Mouse (Mus musculus) heart, postnatal 0 days (tissue): ENCODE data around the gene Tap1. TPM values are rescaled to one million over a fixed set of nuclear protein-coding genes. Genes with fewer than 3 reads are reported as not detected.

Experiments used
- ATAC-seq: fragments of 200-750 bp; cut with Nextera tagmentation; 2 replicates; pipeline ENCODE4 v1.8.0; 2017; ENCODE audit warnings: low read depth, moderate number of reproducible peaks, moderate library complexity; ENCODE audit not compliant: insufficient read depth
- DNase-seq: peaks from one replicate; pipeline ENCODE4 v3.0.0-alpha.2; 2016; ENCODE audit warnings: low spot score
- H3K27ac ChIP-seq: fragments of 300-500 bp; sonication (generic); 2 replicates; pipeline ENCODE4 v1.5.1; 2014; ENCODE audit warnings: low read depth, mild to moderate bottlenecking
- H3K27me3 ChIP-seq: fragments of 300-500 bp; sonication (generic); 2 replicates; pipeline ENCODE4 v1.6.1; 2014; ENCODE audit warnings: low read length, mixed read lengths; ENCODE audit not compliant: control insufficient read depth, insufficient read depth
- H3K36me3 ChIP-seq: fragments of 300-500 bp; sonication (generic); replicated peaks from 2 replicates; pipeline ENCODE4 v1.6.1; 2014; ENCODE audit warnings: low read length, mixed read lengths; ENCODE audit not compliant: control insufficient read depth, insufficient read depth
- H3K4me1 ChIP-seq: fragments of 300-500 bp; sonication (generic); 2 replicates; pipeline ENCODE4 v1.6.1; 2014; ENCODE audit warnings: antibody characterized with exemption; ENCODE audit not compliant: control insufficient read depth, insufficient read depth
- H3K4me2 ChIP-seq: fragments of 300-500 bp; sonication (generic); 2 replicates; pipeline ENCODE4 v1.6.1; 2014; ENCODE audit warnings: low read depth, mild to moderate bottlenecking, low read length, moderate library complexity
- H3K4me3 ChIP-seq: fragments of 300-500 bp; sonication (generic); 2 replicates; pipeline ENCODE4 v1.5.1; 2014; ENCODE audit warnings: low read depth, low read length
- H3K9ac ChIP-seq: fragments of 300-500 bp; sonication (generic); replicated peaks from 2 replicates; pipeline ENCODE4 v1.6.1; 2014; ENCODE audit warnings: low read depth, low read length, mixed read lengths
- H3K9me3 ChIP-seq: fragments of 300-500 bp; sonication (generic); replicated peaks from 2 replicates; pipeline ENCODE4 v1.6.1; 2016; ENCODE audit warnings: low read length; ENCODE audit not compliant: control insufficient read depth
- CTCF ChIP-seq: IDR thresholded peaks from 2 replicates; pipeline ENCODE4 v1.5.1; 2016; ENCODE audit warnings: antibody characterized with exemption, control low read depth, low read depth
- EP300 ChIP-seq: IDR thresholded peaks from 2 replicates; pipeline ENCODE4 v1.6.1; 2016; ENCODE audit warnings: antibody characterized with exemption, low read depth
- WGBS: fragments of 180-500 bp; shearing (Covaris S2); extraction: QIAGEN DNeasy Blood & Tissue Kit; methylation state at CpG from one replicate; pipeline ENCODE4 v1.1.7; 2014; 5-methylcytosine and 5-hydroxymethylcytosine counted together
- polyA plus RNA-seq: library from polyadenylated mRNA; unstranded; fragments of >200 nt; fragmentation: Nextera tagmentation; extraction: Ambion mirVana; gene quantifications from 2 replicates; pipeline ENCODE4 v1.2.1, GENCODE M21; 2015
- total RNA-seq: library from RNA; depleted of rRNA; stranded (reverse); fragments of >200 nt; gene quantifications from 2 replicates; pipeline ENCODE4 v1.2.3, GENCODE M21; 2014; ENCODE audit warnings: low replicate concordance

Gene Tap1
- total and polyA plus RNA-seq, 2 experiments from 2014 or later = 3.7 to 10.7 TPM

DNA sequence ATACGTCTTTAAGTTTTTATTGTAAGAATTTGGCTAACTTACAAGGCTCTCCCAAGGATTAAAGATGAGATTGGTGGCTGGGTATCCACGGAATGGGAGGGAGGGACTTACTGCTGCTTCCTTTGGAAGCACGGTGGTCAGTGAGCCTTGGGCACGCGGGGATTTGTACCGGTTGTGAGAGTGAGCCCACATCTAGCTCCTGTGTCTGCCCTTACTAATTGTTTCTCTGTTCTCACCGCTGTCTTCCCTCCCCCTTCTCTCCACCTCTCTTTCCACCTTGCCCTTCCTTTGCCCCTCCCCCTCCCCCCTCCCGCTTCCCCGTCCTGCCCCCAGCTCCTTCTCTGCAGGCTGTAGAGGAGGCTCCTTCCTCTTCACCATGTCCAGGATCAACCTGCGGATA lies 21.1 kb downstream of the Tap1 start:
- Histone ChIP-seq H3K4me3 (no peak overlapping the region), H3K27ac (no peak overlapping the region), H3K4me2 (no peak overlapping the region), H3K9me3 (0 out of 2 replicates have a peak, but pooled peaks cover 2% of the 10 kb centered on the region), H3K9ac (no peak overlapping the region), H3K36me3 (no peaks in the 10 kb centered on the region; the same call in 1 of the 2 replicates), H3K4me1 (no peaks in the 10 kb centered on the region; the same call in 1 of the 2 replicates), H3K27me3 (peaks cover 14% of the 10 kb centered on the region)
- DNase-seq = no peak
- 18% methylated on average over 10 of the region's 10 CpGs for WGBS
- ATAC-seq = no peak
- no peak for TF ChIP-seq CTCF
- TF ChIP-seq EP300 = no peak

DNA sequence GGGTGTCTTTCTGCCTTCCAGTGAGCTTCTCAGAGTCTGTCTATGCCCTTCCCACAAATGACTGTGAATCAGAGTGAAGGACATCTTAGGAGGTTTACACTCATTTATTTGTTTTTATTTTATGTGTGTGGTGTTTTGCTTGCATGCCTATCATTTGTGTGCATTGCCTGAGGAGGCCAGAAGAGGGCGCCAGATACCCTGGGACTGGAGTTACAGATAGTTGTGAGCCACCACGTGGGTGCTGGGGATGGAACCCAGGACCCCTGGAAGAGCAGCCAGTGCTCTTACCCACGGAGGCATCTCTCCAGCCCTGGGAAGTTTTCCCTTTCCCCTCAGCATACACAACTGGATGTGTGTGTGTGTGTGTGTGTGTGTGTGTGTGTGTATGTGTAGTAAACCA lies 22.3 kb downstream of the Tap1 start:
- Histone ChIP-seq H3K9me3 (0 out of 2 replicates have a peak, but pooled peaks cover 2% of the 10 kb centered on the region), H3K27ac (no peak overlapping the region), H3K36me3 (peaks cover 5% of the 10 kb centered on the region; the same call in 1 of the 2 replicates), H3K27me3 (peaks cover 25% of the 10 kb centered on the region), H3K9ac (no peak overlapping the region), H3K4me2 (no peak overlapping the region), H3K4me1 (no peaks in the 10 kb centered on the region; the same call in 1 of the 2 replicates), H3K4me3 (no peak overlapping the region)
- DNase-seq = no peak
- TF ChIP-seq CTCF (0 out of 2 replicates have a peak, but pooled peaks have one; percentile 14), EP300 (no peak)
- ATAC-seq = no peak
- 49% methylated on average over 3 of the region's 3 CpGs for WGBS

DNA sequence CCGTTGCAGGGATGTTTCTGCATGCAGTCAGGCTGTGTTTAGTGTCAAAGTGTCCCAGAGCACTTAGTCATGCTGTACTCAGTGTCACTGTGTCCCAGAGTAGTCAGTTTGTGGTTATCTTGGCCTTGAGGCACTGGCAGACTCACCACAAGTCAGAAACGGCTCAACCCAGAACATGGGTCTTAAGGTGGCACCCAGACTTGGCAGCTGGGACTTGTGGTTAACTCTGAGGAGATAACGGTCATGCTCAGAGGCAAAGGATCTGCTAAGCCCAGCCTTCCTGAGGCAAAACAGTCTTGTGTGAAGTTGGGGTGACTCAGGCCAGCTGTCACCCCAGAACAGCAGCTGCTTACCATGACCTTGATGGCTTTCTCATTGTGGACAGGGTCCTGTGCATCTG lies 23.2 kb downstream of the Tap1 start:
- H3K27ac ChIP-seq = no peak overlapping the region; the same call in 1 of the 2 replicates
- H3K4me3 ChIP-seq = no peak overlapping the region
- 47% methylated on average over 3 of the region's 3 CpGs for WGBS
- no peak for ATAC-seq
- no peak overlapping the region for H3K9ac ChIP-seq
- 0 out of 2 replicates have a peak, but pooled peaks cover 2% of the 10 kb centered on the region for H3K9me3 ChIP-seq
- no peaks in the 10 kb centered on the region for H3K4me1 ChIP-seq
- TF ChIP-seq CTCF (no peak), EP300 (no peak)
- H3K36me3 ChIP-seq = peaks cover 5% of the 10 kb centered on the region; the same call in 1 of the 2 replicates
- DNase-seq = no peak
- no peak overlapping the region for H3K4me2 ChIP-seq
- H3K27me3 ChIP-seq = peaks cover 25% of the 10 kb centered on the region

DNA sequence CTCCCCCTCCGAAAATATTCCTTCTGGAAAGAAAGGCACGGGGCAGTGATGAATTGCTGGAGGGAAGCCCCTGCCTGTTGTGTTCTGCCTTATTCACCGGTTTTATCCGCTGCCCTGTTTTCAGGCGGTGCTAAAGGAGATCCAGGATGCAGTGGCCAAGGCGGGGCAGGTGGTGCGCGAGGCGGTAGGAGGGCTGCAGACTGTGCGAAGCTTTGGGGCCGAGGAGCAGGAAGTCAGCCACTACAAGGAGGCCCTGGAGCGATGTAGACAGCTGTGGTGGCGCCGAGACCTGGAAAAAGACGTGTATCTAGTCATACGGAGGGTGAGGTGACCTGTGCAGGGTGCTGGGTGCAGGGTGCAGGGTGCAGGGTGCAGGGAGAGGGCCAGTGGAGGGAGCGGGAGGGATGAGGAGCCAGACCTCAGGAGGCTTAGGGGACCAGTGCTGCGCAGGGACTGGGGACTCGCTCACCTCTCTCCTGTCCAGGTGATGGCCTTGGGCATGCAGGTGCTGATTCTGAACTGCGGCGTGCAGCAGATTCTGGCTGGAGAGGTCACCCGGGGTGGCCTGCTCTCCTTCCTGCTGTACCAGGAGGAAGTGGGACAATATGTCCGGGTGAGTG lies 24.5 kb downstream of the Tap1 start:
- 25% methylated on average over 23 of the region's 23 CpGs for WGBS
- H3K9ac ChIP-seq = no peak overlapping the region
- H3K4me2 ChIP-seq = peak overlapping the region; percentile 23; the same call in 1 of the 2 replicates
- TF ChIP-seq CTCF = no peak
- TF ChIP-seq EP300 = no peak
- no peak overlapping the region; the same call in 1 of the 2 replicates for H3K27ac ChIP-seq
- ATAC-seq (no peak), DNase-seq (no peak)
- H3K27me3 ChIP-seq = peaks cover 25% of the 10 kb centered on the region
- H3K9me3 ChIP-seq = 0 out of 2 replicates have a peak, but pooled peaks cover 2% of the 10 kb centered on the region
- peaks cover 5% of the 10 kb centered on the region; the same call in 1 of the 2 replicates for H3K36me3 ChIP-seq
- H3K4me1 ChIP-seq = no peaks in the 10 kb centered on the region
- H3K4me3 ChIP-seq = no peak overlapping the region; the same call in 1 of the 2 replicates

GRCm38 (mm10) chr17:34213936-34214335 lies 26.6 kb downstream of the Tap1 start:
- DNase-seq (no peak), ATAC-seq (no peak)
- Histone ChIP-seq H3K27me3 (peaks cover 25% of the 10 kb centered on the region), H3K4me2 (no peak overlapping the region), H3K9me3 (0 out of 2 replicates have a peak, but pooled peaks cover 2% of the 10 kb centered on the region), H3K4me1 (no peaks in the 10 kb centered on the region), H3K36me3 (peaks cover 5% of the 10 kb centered on the region; the same call in 1 of the 2 replicates), H3K9ac (no peak overlapping the region), H3K27ac (no peak overlapping the region), H3K4me3 (no peak overlapping the region)
- 46% methylated on average over 21 of the region's 21 CpGs for WGBS
- no peak for TF ChIP-seq CTCF
- TF ChIP-seq EP300 = no peak
